Mouse (Mus musculus): ENCODE results near the gene Sbf2.

- TF ChIP-seq POLR2A (IDR thresholded peaks at IDR 0.05; ENCODE audit: control insufficient read depth, extremely low read depth, insufficient read depth, low read length, poor library complexity): no peak
- no peak for TF ChIP-seq CTCF (IDR thresholded peaks at IDR 0.05; ENCODE audit: borderline replicate concordance, control insufficient read depth, extremely low read depth, insufficient read depth, low read length, poor library complexity)
These were observed 200.4 kb downstream of the Sbf2 start for GRCm38 (mm10) chr7:110414276-110414675.

Measured in thymus, adult 2 months (tissue).